Mouse (Mus musculus): ENCODE results near the gene Scimp. TPM values are rescaled to one million over a fixed set of nuclear protein-coding genes. Genes with fewer than 3 reads are reported as not detected.
A peak's percentile ranks its signal among the peaks of the same experiment; 100 is the strongest.

Scimp gene
- total RNA-seq, 1 experiment, result not detected

DNA sequence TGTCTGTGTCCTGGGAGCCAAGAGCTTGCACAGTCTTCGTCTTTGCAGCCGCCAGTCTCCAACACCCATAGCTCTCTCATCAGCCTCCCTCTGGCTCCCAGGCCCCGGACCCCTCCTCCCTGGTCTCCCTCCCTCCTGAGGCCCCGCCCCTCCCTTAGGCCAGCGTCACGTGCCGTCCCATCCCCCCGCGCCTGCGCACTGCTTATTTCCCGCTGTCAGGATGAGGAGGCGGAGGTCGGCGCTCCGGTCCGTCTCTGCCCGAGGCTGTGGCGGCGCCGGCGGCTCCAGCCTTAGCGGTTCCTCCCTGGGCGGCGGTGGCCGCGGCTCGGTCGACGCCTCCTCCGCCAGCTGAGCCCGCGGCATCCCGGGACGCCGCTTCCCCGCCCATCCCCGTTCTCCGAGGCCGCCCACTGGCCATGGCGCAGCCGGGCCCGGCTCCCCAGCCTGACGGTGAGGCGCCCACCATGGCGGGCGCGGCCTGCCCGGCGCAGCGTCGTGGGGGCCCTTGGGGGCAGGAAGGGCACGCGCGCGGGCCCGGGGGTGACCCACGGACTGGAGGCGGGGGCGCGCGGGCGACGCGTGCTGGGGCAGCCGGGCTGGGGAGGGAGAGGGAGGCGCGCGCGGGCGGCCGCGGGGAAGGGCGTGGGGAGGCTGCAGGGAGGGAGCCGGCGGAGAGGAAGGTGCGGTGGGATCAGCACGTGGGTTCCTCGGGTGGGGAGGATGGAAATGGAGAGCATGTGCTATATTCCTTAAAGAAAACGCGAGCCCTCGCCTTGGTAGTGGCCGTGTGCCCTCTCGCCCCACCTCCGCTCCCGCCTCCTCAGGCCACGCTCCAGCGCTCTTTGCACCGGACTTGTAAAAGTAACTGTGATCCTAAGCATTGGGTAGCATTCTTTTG is 32.4 kb upstream of the Scimp start, which contains the start of gene Rabep1:
Gene Rabep1 (plus strand): TSS at position 220 of the 898 bp plus-strand sequence.
- in situ Hi-C loops (cut with MboI; ENCODE audit: low sequenced_read_pairs in 2 of 2, unreplicated experiment in 2 of 2), result no loop called here
- Histone ChIP-seq H3K4me3 (ENCODE audit: insufficient read depth in 1 of 2, low read depth in 1 of 2, low read length in 2 of 2, poor library complexity in 1 of 2, severe bottlenecking in 1 of 2) (peak within 1 kb of the TSS; percentile 65 to 88), H3K9me3 (ENCODE audit: control insufficient read depth, insufficient read depth, low read depth, low read length) (no peaks in the 10 kb centered on the region), H3K27ac (ENCODE audit: insufficient read depth, low read depth, low read length, poor library complexity, severe bottlenecking) (peak within 1 kb of the TSS; percentile 48), H3K9ac (ENCODE audit: insufficient read depth, low read depth, low read length, poor library complexity, severe bottlenecking) (peak within 1 kb of the TSS; percentile 89), H3K36me3 (ENCODE audit: control insufficient read depth, insufficient read depth, low read length, poor library complexity, severe bottlenecking) (no peaks in the 10 kb centered on the region), H3K4me1 (ENCODE audit: control insufficient read depth in 2 of 2, insufficient read depth in 2 of 2, low read length in 2 of 2, poor library complexity in 1 of 2) (peaks cover 0 to 5% of the 10 kb centered on the region in 2 experiments; a peak in 1 of 4 replicates)
- TF ChIP-seq HCFC1 (IDR thresholded peaks at IDR 0.05; ENCODE audit: borderline replicate concordance, insufficient read depth, low read length) (no peak), ZNF384 (IDR thresholded peaks at IDR 0.05; ENCODE audit: low read depth, low read length) (no peak), MAFK (IDR thresholded peaks at IDR 0.05; ENCODE audit: insufficient read depth, low read depth, low read length) (no peak), CHD2 (IDR thresholded peaks at IDR 0.05; ENCODE audit: low read depth, low read length) (no peak), ZC3H11A (IDR thresholded peaks at IDR 0.05; ENCODE audit: borderline replicate concordance, low read depth, low read length) (no peak)
- DNase-seq (ENCODE audit: low read depth, low spot score), result peak; percentile 95

DNA sequence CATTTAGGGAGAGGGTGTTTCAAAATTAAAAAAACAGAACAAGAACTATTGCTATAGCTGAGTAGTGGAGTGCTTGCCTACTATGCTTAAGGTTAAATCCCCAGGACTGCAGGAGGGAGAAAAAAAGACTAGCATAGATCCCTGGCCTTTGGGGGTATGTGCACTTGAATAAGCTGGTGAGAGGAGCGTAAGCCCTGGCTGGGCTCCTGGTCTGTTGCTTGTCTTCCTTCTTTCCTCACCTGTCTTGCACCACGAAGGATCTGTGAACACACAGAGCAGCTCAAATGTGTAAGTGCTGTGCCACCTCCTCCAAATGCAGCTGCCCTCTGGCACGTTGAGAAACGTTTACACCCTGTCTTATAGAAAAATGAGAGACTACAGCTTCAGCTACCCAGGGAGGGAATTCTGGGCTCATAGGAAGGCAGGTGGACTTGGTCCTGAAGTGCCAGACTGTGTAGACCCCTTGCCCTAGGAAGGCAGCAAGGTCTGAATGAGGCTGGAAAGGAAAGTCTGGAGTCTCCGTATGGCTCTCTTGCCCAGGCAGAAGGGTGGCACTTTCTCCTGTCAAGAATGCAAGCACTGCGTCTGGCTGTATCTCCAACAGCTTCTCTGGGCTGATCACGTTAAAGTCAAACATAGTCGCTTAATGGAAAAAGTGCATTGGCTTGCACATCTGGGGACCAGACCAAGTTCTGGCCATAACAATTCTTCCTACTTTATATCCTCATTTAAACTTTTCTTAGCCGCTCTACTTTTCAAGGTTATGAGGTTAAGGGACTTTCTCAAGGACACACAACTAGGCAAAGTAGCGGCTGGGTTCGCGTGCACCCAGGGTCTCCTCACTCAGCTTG is 31.5 kb upstream of the Scimp start:
- DNase-seq (ENCODE audit: low read depth, low spot score), result no peak
- TF ChIP-seq MAFK (IDR thresholded peaks at IDR 0.05; ENCODE audit: insufficient read depth, low read depth, low read length), result no peak
- TF ChIP-seq HCFC1 (IDR thresholded peaks at IDR 0.05; ENCODE audit: borderline replicate concordance, insufficient read depth, low read length), result no peak
- no peak for TF ChIP-seq CHD2 (IDR thresholded peaks at IDR 0.05; ENCODE audit: low read depth, low read length)
- no peak for TF ChIP-seq ZC3H11A (IDR thresholded peaks at IDR 0.05; ENCODE audit: borderline replicate concordance, low read depth, low read length)
- no peak for TF ChIP-seq ZNF384 (IDR thresholded peaks at IDR 0.05; ENCODE audit: low read depth, low read length)
- H3K4me1 ChIP-seq (ENCODE audit: control insufficient read depth in 2 of 2, insufficient read depth in 2 of 2, low read length in 2 of 2, poor library complexity in 1 of 2), result peaks cover 0 to 5% of the 10 kb centered on the region in 2 experiments; a peak in 1 of 4 replicates
- peak overlapping the region in 1 of 2 experiments; percentile 65; a peak in 2 of 4 replicates for H3K4me3 ChIP-seq (ENCODE audit: insufficient read depth in 1 of 2, low read depth in 1 of 2, low read length in 2 of 2, poor library complexity in 1 of 2, severe bottlenecking in 1 of 2)
- in situ Hi-C loops (cut with MboI; ENCODE audit: low sequenced_read_pairs in 2 of 2, unreplicated experiment in 2 of 2), result no loop called here
- peak overlapping the region; percentile 46; the same call in 1 of the 2 replicates for H3K9ac ChIP-seq (ENCODE audit: insufficient read depth, low read depth, low read length, poor library complexity, severe bottlenecking)
- H3K9me3 ChIP-seq (ENCODE audit: control insufficient read depth, insufficient read depth, low read depth, low read length), result no peaks in the 10 kb centered on the region
- no peaks in the 10 kb centered on the region for H3K36me3 ChIP-seq (ENCODE audit: control insufficient read depth, insufficient read depth, low read length, poor library complexity, severe bottlenecking)
- no peak overlapping the region for H3K27ac ChIP-seq (ENCODE audit: insufficient read depth, low read depth, low read length, poor library complexity, severe bottlenecking)

GRCm38 (mm10) chr11:70842983-70843382 is 30.6 kb upstream of the Scimp start:
- in situ Hi-C loops (cut with MboI; ENCODE audit: low sequenced_read_pairs in 2 of 2, unreplicated experiment in 2 of 2), result no loop called here
- H3K4me1 ChIP-seq (ENCODE audit: control insufficient read depth in 2 of 2, insufficient read depth in 2 of 2, low read length in 2 of 2, poor library complexity in 1 of 2), result peaks cover 0 to 5% of the 10 kb centered on the region in 2 experiments; a peak in 1 of 4 replicates
- TF ChIP-seq MAFK (IDR thresholded peaks at IDR 0.05; ENCODE audit: insufficient read depth, low read depth, low read length) (no peak), HCFC1 (IDR thresholded peaks at IDR 0.05; ENCODE audit: borderline replicate concordance, insufficient read depth, low read length) (no peak), ZNF384 (IDR thresholded peaks at IDR 0.05; ENCODE audit: low read depth, low read length) (no peak), ZC3H11A (IDR thresholded peaks at IDR 0.05; ENCODE audit: borderline replicate concordance, low read depth, low read length) (no peak), CHD2 (IDR thresholded peaks at IDR 0.05; ENCODE audit: low read depth, low read length) (no peak)
- no peak overlapping the region for H3K4me3 ChIP-seq (ENCODE audit: insufficient read depth in 1 of 2, low read depth in 1 of 2, low read length in 2 of 2, poor library complexity in 1 of 2, severe bottlenecking in 1 of 2)
- H3K27ac ChIP-seq (ENCODE audit: insufficient read depth, low read depth, low read length, poor library complexity, severe bottlenecking), result no peak overlapping the region
- H3K36me3 ChIP-seq (ENCODE audit: control insufficient read depth, insufficient read depth, low read length, poor library complexity, severe bottlenecking), result no peaks in the 10 kb centered on the region
- DNase-seq (ENCODE audit: low read depth, low spot score), result no peak
- no peak overlapping the region for H3K9ac ChIP-seq (ENCODE audit: insufficient read depth, low read depth, low read length, poor library complexity, severe bottlenecking)
- no peaks in the 10 kb centered on the region for H3K9me3 ChIP-seq (ENCODE audit: control insufficient read depth, insufficient read depth, low read depth, low read length)

DNA sequence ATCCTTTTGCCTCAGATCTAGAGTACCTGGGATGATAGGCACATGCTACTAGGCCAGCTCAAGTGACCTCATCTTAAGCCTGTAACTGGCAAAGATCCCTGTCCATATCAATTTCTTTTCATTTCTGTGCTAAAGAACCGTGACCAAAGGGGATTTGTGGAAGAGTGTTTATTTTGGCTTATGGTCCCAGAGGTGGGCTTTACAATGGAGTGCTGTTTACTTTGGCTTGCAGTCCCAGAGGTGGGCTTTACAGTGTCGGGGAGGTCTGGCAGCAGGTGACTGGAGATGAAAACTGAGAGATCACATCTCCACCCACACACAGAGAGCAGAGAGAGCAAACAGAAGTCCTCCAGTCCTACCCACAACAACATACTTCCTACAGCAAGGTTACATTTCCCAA is 26.2 kb upstream of the Scimp start:
- H3K36me3 ChIP-seq (ENCODE audit: control insufficient read depth, insufficient read depth, low read length, poor library complexity, severe bottlenecking), result no peaks in the 10 kb centered on the region
- TF ChIP-seq ZC3H11A (IDR thresholded peaks at IDR 0.05; ENCODE audit: borderline replicate concordance, low read depth, low read length), result no peak
- TF ChIP-seq MAFK (IDR thresholded peaks at IDR 0.05; ENCODE audit: insufficient read depth, low read depth, low read length), result no peak
- no peak for TF ChIP-seq HCFC1 (IDR thresholded peaks at IDR 0.05; ENCODE audit: borderline replicate concordance, insufficient read depth, low read length)
- no peak for TF ChIP-seq ZNF384 (IDR thresholded peaks at IDR 0.05; ENCODE audit: low read depth, low read length)
- TF ChIP-seq CHD2 (IDR thresholded peaks at IDR 0.05; ENCODE audit: low read depth, low read length), result no peak
- no peaks in the 10 kb centered on the region for H3K9me3 ChIP-seq (ENCODE audit: control insufficient read depth, insufficient read depth, low read depth, low read length)
- DNase-seq (ENCODE audit: low read depth, low spot score), result no peak
- H3K27ac ChIP-seq (ENCODE audit: insufficient read depth, low read depth, low read length, poor library complexity, severe bottlenecking), result no peak overlapping the region
- H3K9ac ChIP-seq (ENCODE audit: insufficient read depth, low read depth, low read length, poor library complexity, severe bottlenecking), result no peak overlapping the region
- no peak overlapping the region for H3K4me3 ChIP-seq (ENCODE audit: insufficient read depth in 1 of 2, low read depth in 1 of 2, low read length in 2 of 2, poor library complexity in 1 of 2, severe bottlenecking in 1 of 2)
- in situ Hi-C loops (cut with MboI; ENCODE audit: low sequenced_read_pairs in 2 of 2, unreplicated experiment in 2 of 2), result no loop called here
- no peaks in the 10 kb centered on the region for H3K4me1 ChIP-seq (ENCODE audit: control insufficient read depth in 2 of 2, insufficient read depth in 2 of 2, low read length in 2 of 2, poor library complexity in 1 of 2)
